Mouse (Mus musculus): ENCODE measurements at regions not wholly inside any gene's neighbourhood (a gene's known extent, or its start where the extent isn't known, plus 50 kb on each side); places are given as distances from the start of the nearest gene placed in this dataset.

GRCm38 (mm10) chr17:70942478-70942877 is 60.0 kb upstream of the Myom1 start:
- Histone ChIP-seq H3K27ac (ENCODE audit: low read depth) (no peak overlapping the region), H3K4me1 (replicated peaks; ENCODE audit: control insufficient read depth, insufficient read depth, low read length) (no peaks in the 10 kb centered on the region), H3K9me3 (ENCODE audit: control insufficient read depth, low read length) (no peaks in the 10 kb centered on the region), H3K4me3 (ENCODE audit: low read depth, low read length) (no peak overlapping the region), H3K36me3 (ENCODE audit: control insufficient read depth, insufficient read depth, low read length) (no peaks in the 10 kb centered on the region), H3K4me2 (ENCODE audit: low read length) (no peak overlapping the region), H3K9ac (ENCODE audit: low read length) (no peak overlapping the region), H3K27me3 (replicated peaks; ENCODE audit: control insufficient read depth, insufficient read depth, low read length) (no peaks in the 10 kb centered on the region)
- 91% methylated on average over 5 of the region's 5 CpGs for WGBS
- ATAC-seq (replicated peaks; ENCODE audit: low FRiP score, low TSS enrichment, low read depth), result no peak
- DNase-seq (ENCODE audit: low spot score), result no peak

GRCm38 (mm10) chr17:70934258-70934657 is 68.2 kb upstream of the Myom1 start:
- Histone ChIP-seq H3K4me2 (ENCODE audit: low read length) (no peak overlapping the region), H3K4me3 (ENCODE audit: low read depth, low read length) (no peak overlapping the region), H3K9ac (ENCODE audit: low read length) (no peak overlapping the region), H3K36me3 (ENCODE audit: control insufficient read depth, insufficient read depth, low read length) (no peaks in the 10 kb centered on the region), H3K9me3 (ENCODE audit: control insufficient read depth, low read length) (no peaks in the 10 kb centered on the region), H3K27ac (ENCODE audit: low read depth) (no peak overlapping the region), H3K27me3 (replicated peaks; ENCODE audit: control insufficient read depth, insufficient read depth, low read length) (no peaks in the 10 kb centered on the region), H3K4me1 (replicated peaks; ENCODE audit: control insufficient read depth, insufficient read depth, low read length) (no peaks in the 10 kb centered on the region; the same call in 1 of the 2 replicates)
- ATAC-seq (replicated peaks; ENCODE audit: low FRiP score, low TSS enrichment, low read depth), result no peak
- WGBS, result 92% methylated on average over 1 of the region's 1 CpGs
- DNase-seq (ENCODE audit: low spot score), result no peak

- no peaks in the 10 kb centered on the region for H3K36me3 ChIP-seq (ENCODE audit: control insufficient read depth, insufficient read depth, low read length)
- 34% methylated on average over 4 of the region's 4 CpGs for WGBS
- H3K9ac ChIP-seq (ENCODE audit: low read length), result no peak overlapping the region
- no peak overlapping the region for H3K4me2 ChIP-seq (ENCODE audit: low read length)
- H3K27me3 ChIP-seq (replicated peaks; ENCODE audit: control insufficient read depth, insufficient read depth, low read length), result no peaks in the 10 kb centered on the region
- H3K27ac ChIP-seq (ENCODE audit: low read depth), result no peak overlapping the region
- DNase-seq (ENCODE audit: low spot score) (no peak), ATAC-seq (replicated peaks; ENCODE audit: low FRiP score, low TSS enrichment, low read depth) (no peak)
- no peak overlapping the region for H3K4me3 ChIP-seq (ENCODE audit: low read depth, low read length)
- H3K4me1 ChIP-seq (replicated peaks; ENCODE audit: control insufficient read depth, insufficient read depth, low read length), result no peaks in the 10 kb centered on the region; the same call in 1 of the 2 replicates
- no peaks in the 10 kb centered on the region for H3K9me3 ChIP-seq (ENCODE audit: control insufficient read depth, low read length)
These were observed 69.0 kb upstream of the Myom1 start for GRCm38 (mm10) chr17:70933122-70934050.

- DNase-seq (ENCODE audit: low spot score) (no peak), ATAC-seq (replicated peaks; ENCODE audit: low FRiP score, low TSS enrichment, low read depth) (no peak)
- H3K9ac ChIP-seq (ENCODE audit: low read length), result no peak overlapping the region
- no peaks in the 10 kb centered on the region for H3K9me3 ChIP-seq (ENCODE audit: control insufficient read depth, low read length)
- no peaks in the 10 kb centered on the region for H3K36me3 ChIP-seq (ENCODE audit: control insufficient read depth, insufficient read depth, low read length)
- H3K4me3 ChIP-seq (ENCODE audit: low read depth, low read length), result no peak overlapping the region
- no peak overlapping the region for H3K4me2 ChIP-seq (ENCODE audit: low read length)
- H3K27ac ChIP-seq (ENCODE audit: low read depth), result no peak overlapping the region
- H3K4me1 ChIP-seq (replicated peaks; ENCODE audit: control insufficient read depth, insufficient read depth, low read length), result no peaks in the 10 kb centered on the region; the same call in 1 of the 2 replicates
- no peaks in the 10 kb centered on the region for H3K27me3 ChIP-seq (replicated peaks; ENCODE audit: control insufficient read depth, insufficient read depth, low read length)
These were observed 69.9 kb upstream of the Myom1 start for GRCm38 (mm10) chr17:70932565-70932964.

GRCm38 (mm10) chr17:70930600-70930999 is 71.8 kb upstream of the Myom1 start:
- 84% methylated on average over 9 of the region's 9 CpGs for WGBS
- H3K4me2 ChIP-seq (ENCODE audit: low read length), result no peak overlapping the region
- no peaks in the 10 kb centered on the region; the same call in 1 of the 2 replicates for H3K4me1 ChIP-seq (replicated peaks; ENCODE audit: control insufficient read depth, insufficient read depth, low read length)
- H3K36me3 ChIP-seq (ENCODE audit: control insufficient read depth, insufficient read depth, low read length), result no peaks in the 10 kb centered on the region
- no peak overlapping the region for H3K27ac ChIP-seq (ENCODE audit: low read depth)
- H3K27me3 ChIP-seq (replicated peaks; ENCODE audit: control insufficient read depth, insufficient read depth, low read length), result no peaks in the 10 kb centered on the region
- H3K9me3 ChIP-seq (ENCODE audit: control insufficient read depth, low read length), result no peaks in the 10 kb centered on the region
- no peak overlapping the region for H3K9ac ChIP-seq (ENCODE audit: low read length)
- H3K4me3 ChIP-seq (ENCODE audit: low read depth, low read length), result no peak overlapping the region
- no peak for DNase-seq (ENCODE audit: low spot score)
- no peak for ATAC-seq (replicated peaks; ENCODE audit: low FRiP score, low TSS enrichment, low read depth)

- no peak for DNase-seq (ENCODE audit: low spot score)
- no peak overlapping the region for H3K4me3 ChIP-seq (ENCODE audit: low read depth, low read length)
- no peaks in the 10 kb centered on the region; the same call in 1 of the 2 replicates for H3K4me1 ChIP-seq (replicated peaks; ENCODE audit: control insufficient read depth, insufficient read depth, low read length)
- no peaks in the 10 kb centered on the region for H3K27me3 ChIP-seq (replicated peaks; ENCODE audit: control insufficient read depth, insufficient read depth, low read length)
- H3K36me3 ChIP-seq (ENCODE audit: control insufficient read depth, insufficient read depth, low read length), result no peaks in the 10 kb centered on the region
- 71% methylated on average over 1 of the region's 1 CpGs for WGBS
- ATAC-seq (replicated peaks; ENCODE audit: low FRiP score, low TSS enrichment, low read depth), result no peak
- H3K27ac ChIP-seq (ENCODE audit: low read depth), result no peak overlapping the region
- H3K9ac ChIP-seq (ENCODE audit: low read length), result no peak overlapping the region
- H3K4me2 ChIP-seq (ENCODE audit: low read length), result no peak overlapping the region
- H3K9me3 ChIP-seq (ENCODE audit: control insufficient read depth, low read length), result no peaks in the 10 kb centered on the region
These were observed 72.9 kb upstream of the Myom1 start for GRCm38 (mm10) chr17:70929582-70929981.

- H3K9ac ChIP-seq (ENCODE audit: low read length), result no peak overlapping the region
- H3K4me3 ChIP-seq (ENCODE audit: low read depth, low read length), result no peak overlapping the region
- ATAC-seq (replicated peaks; ENCODE audit: low FRiP score, low TSS enrichment, low read depth) (no peak), DNase-seq (ENCODE audit: low spot score) (no peak)
- H3K36me3 ChIP-seq (ENCODE audit: control insufficient read depth, insufficient read depth, low read length), result no peaks in the 10 kb centered on the region
- no peaks in the 10 kb centered on the region for H3K9me3 ChIP-seq (ENCODE audit: control insufficient read depth, low read length)
- H3K4me1 ChIP-seq (replicated peaks; ENCODE audit: control insufficient read depth, insufficient read depth, low read length), result no peaks in the 10 kb centered on the region
- 82% methylated on average over 8 of the region's 8 CpGs for WGBS
- H3K4me2 ChIP-seq (ENCODE audit: low read length), result no peak overlapping the region
- H3K27ac ChIP-seq (ENCODE audit: low read depth), result no peak overlapping the region
- no peaks in the 10 kb centered on the region for H3K27me3 ChIP-seq (replicated peaks; ENCODE audit: control insufficient read depth, insufficient read depth, low read length)
These were observed 71.3 kb upstream of the Tgif1 start for GRCm38 (mm10) chr17:70924565-70925220.

GRCm38 (mm10) chr17:70921681-70922080 is 68.3 kb upstream of the Tgif1 start:
- no peak overlapping the region for H3K4me2 ChIP-seq (ENCODE audit: low read length)
- no peak for DNase-seq (ENCODE audit: low spot score)
- no peak overlapping the region for H3K4me3 ChIP-seq (ENCODE audit: low read depth, low read length)
- H3K27me3 ChIP-seq (replicated peaks; ENCODE audit: control insufficient read depth, insufficient read depth, low read length), result no peaks in the 10 kb centered on the region
- WGBS, result 55% methylated on average over 13 of the region's 13 CpGs
- no peak overlapping the region for H3K27ac ChIP-seq (ENCODE audit: low read depth)
- no peak overlapping the region for H3K9ac ChIP-seq (ENCODE audit: low read length)
- H3K36me3 ChIP-seq (ENCODE audit: control insufficient read depth, insufficient read depth, low read length), result no peaks in the 10 kb centered on the region
- no peaks in the 10 kb centered on the region for H3K9me3 ChIP-seq (ENCODE audit: control insufficient read depth, low read length)
- no peak for ATAC-seq (replicated peaks; ENCODE audit: low FRiP score, low TSS enrichment, low read depth)
- no peaks in the 10 kb centered on the region for H3K4me1 ChIP-seq (replicated peaks; ENCODE audit: control insufficient read depth, insufficient read depth, low read length)
